Mouse (Mus musculus) central nervous system, embryonic 11.5 days (tissue): ENCODE measurements around the gene Sstr5. TPM values are rescaled to one million over a fixed set of nuclear protein-coding genes. Genes with fewer than 3 reads are reported as not detected.

Source experiments
- polyA plus RNA-seq: library from polyadenylated mRNA; depleted of rRNA; stranded (reverse); fragments of >200 nt; gene quantifications from 2 replicates; pipeline ENCODE4 v1.2.3, GENCODE M21; 2012; rRNA removed

Gene Sstr5
- polyA plus RNA-seq: 0.06 and 0.07 TPM in 2 replicates

GRCm38 (mm10) chr17:25497013-25497412, at the start of gene Sstr5:
Gene Sstr5, minus strand, starts transcription at chr17:25497288.

DNA sequence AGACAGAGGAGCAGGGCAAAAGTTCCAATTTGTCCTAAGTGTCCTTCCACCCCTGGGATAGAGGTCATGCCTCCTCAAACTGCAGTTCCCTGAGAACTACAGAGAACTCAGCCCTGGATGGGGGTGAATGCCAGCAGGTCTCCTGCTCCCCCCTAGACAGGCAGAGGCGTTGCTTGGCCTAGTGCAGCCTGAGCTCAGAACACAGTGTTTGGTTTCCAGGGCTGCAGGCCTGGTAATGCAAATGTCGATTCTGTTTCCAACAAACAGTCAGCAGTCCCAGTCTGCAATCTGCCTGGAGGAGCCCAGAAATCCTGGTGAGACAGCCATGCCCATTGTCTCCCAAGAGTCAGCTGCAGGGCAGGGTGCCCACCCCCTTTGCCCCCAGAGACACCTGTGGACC, 42.8 kb downstream of the Sstr5 start, which contains the start of gene Tekt4:
Gene Tekt4 (plus strand): TSS at position 344 of the 400 bp plus-strand sequence.

Other genes with a start within 250 kb of the Sstr5 start
- gene Baiap3, start 240.9 kb downstream of the Sstr5 start, polyA plus RNA-seq: 2.9 and 3.1 TPM in 2 replicates
- gene Ube2i, start 222.7 kb downstream of the Sstr5 start, polyA plus RNA-seq: 632 and 669 TPM in 2 replicates
- 0.20 TPM in 1 of 2 replicates, not detected in the other for gene Prss34, start 198.9 kb downstream of the Sstr5 start, polyA plus RNA-seq
- gene Prss28, start 188.6 kb downstream of the Sstr5 start, polyA plus RNA-seq: not detected in 2 replicates
- gene Prss29, start 178.6 kb downstream of the Sstr5 start, polyA plus RNA-seq: not detected in 2 replicates
- gene Tpsab1, start 151.7 kb downstream of the Sstr5 start, polyA plus RNA-seq: not detected in 2 replicates
- not detected in 2 replicates for gene Tpsb2, start 131.0 kb downstream of the Sstr5 start, polyA plus RNA-seq
- not detected in 2 replicates for gene Tpsg1, start 128.0 kb downstream of the Sstr5 start, polyA plus RNA-seq
- gene Cacna1h, start 63.5 kb downstream of the Sstr5 start, polyA plus RNA-seq: 53.5 and 55.8 TPM in 2 replicates
- gene Tekt4, start 42.7 kb downstream of the Sstr5 start, polyA plus RNA-seq: 0.25 and 0.42 TPM in 2 replicates
- 3.1 and 6.9 TPM in 2 replicates for gene Sox8, start 73.4 kb upstream of the Sstr5 start, polyA plus RNA-seq
- 8.9 and 14.4 TPM in 2 replicates for gene Lmf1, start 81.8 kb upstream of the Sstr5 start, polyA plus RNA-seq
- gene Gng13, start 219.9 kb upstream of the Sstr5 start, polyA plus RNA-seq: 0.26 and 0.48 TPM in 2 replicates
- gene Chtf18, start 230.1 kb upstream of the Sstr5 start, polyA plus RNA-seq: 32.4 and 35.5 TPM in 2 replicates
- 18.4 and 32.8 TPM in 2 replicates for gene Rpusd1, start 230.4 kb upstream of the Sstr5 start, polyA plus RNA-seq
- gene Mslnl, start 238.8 kb upstream of the Sstr5 start, polyA plus RNA-seq: 0.02 and 0.05 TPM in 2 replicates